Mouse (Mus musculus) ES-Bruce4 (cell line): Measurements from ENCODE around the gene Adk. TPM values are rescaled to one million over a fixed set of nuclear protein-coding genes. Genes with fewer than 3 reads are reported as not detected.

ENCODE experiments used
- H3K27ac ChIP-seq: 2 replicates; pipeline ENCODE4 v1.5.1; 2012; ENCODE audit warnings: low read length, inconsistent platforms; ENCODE audit not compliant: insufficient read depth
- H3K27me3 ChIP-seq: 2 replicates; pipeline ENCODE4 v1.6.1; 2012; ENCODE audit warnings: mild to moderate bottlenecking, low read length, inconsistent platforms; ENCODE audit not compliant: control insufficient read depth, poor library complexity, insufficient read depth, severe bottlenecking
- H3K36me3 ChIP-seq: 2 replicates; pipeline ENCODE4 v1.6.1; 2012; ENCODE audit warnings: inconsistent platforms, mild to moderate bottlenecking, low read length, moderate library complexity; ENCODE audit not compliant: control insufficient read depth, poor library complexity, insufficient read depth, severe bottlenecking
- H3K4me1 ChIP-seq: one replicate; pipeline ENCODE4 v1.8.1; 2011; ENCODE audit warnings: low read length; ENCODE audit not compliant: control insufficient read depth, insufficient read depth
- H3K4me3 ChIP-seq: 2 replicates; pipeline ENCODE4 v1.5.1; 2011; ENCODE audit warnings: low read depth, mild to moderate bottlenecking, low read length
- H3K9ac ChIP-seq: 2 replicates; pipeline ENCODE4 v1.6.1; 2012; ENCODE audit warnings: low read depth, mild to moderate bottlenecking, inconsistent platforms; ENCODE audit not compliant: poor library complexity, severe bottlenecking
- H3K9me3 ChIP-seq: replicated peaks from 2 replicates; pipeline ENCODE4 v1.6.1; 2012; ENCODE audit warnings: mild to moderate bottlenecking, low read length, inconsistent platforms; ENCODE audit not compliant: control insufficient read depth, poor library complexity, insufficient read depth, severe bottlenecking
- CTCF ChIP-seq: IDR thresholded peaks from one replicate; pipeline ENCODE4 v1.8.1; 2011; ENCODE audit warnings: low read depth, low read length
- EP300 ChIP-seq: IDR thresholded peaks from 2 replicates; pipeline ENCODE4 v1.6.1; 2011; ENCODE audit warnings: low read depth, low read length; ENCODE audit not compliant: insufficient read depth
- POLR2A ChIP-seq: IDR thresholded peaks from one replicate; pipeline ENCODE4 v1.8.1; 2011; ENCODE audit warnings: low read length; ENCODE audit not compliant: insufficient read depth
- polyA plus RNA-seq: library from polyadenylated mRNA; stranded (reverse); fragments of >200 nt; gene quantifications from 2 replicates; pipeline ENCODE4 v1.2.4, GENCODE M21; 2011; ENCODE audit warnings: low read depth; ENCODE audit not compliant: missing spikeins, insufficient read depth, insufficient read length

The Adk gene
- polyA plus RNA-seq, 1 experiment = 110 TPM

- Histone ChIP-seq H3K27ac (no peak overlapping the region), H3K4me1 (no peaks in the 10 kb centered on the region), H3K36me3 (no peaks in the 10 kb centered on the region), H3K9ac (no peak overlapping the region), H3K4me3 (no peak overlapping the region), H3K27me3 (no peaks in the 10 kb centered on the region), H3K9me3 (no peaks in the 10 kb centered on the region)
- TF ChIP-seq POLR2A = no peak
- no peak for TF ChIP-seq EP300
- TF ChIP-seq CTCF = no peak
Observed at GRCm38 (mm10) chr14:21173973-21174745, 121.8 kb downstream of the Adk start.

GRCm38 (mm10) chr14:21174804-21175203, 122.4 kb downstream of the Adk start:
- TF ChIP-seq CTCF (no peak), EP300 (no peak), POLR2A (no peak)
- no peak overlapping the region for H3K9ac ChIP-seq
- H3K4me3 ChIP-seq = no peak overlapping the region
- H3K9me3 ChIP-seq = no peaks in the 10 kb centered on the region
- H3K27me3 ChIP-seq = no peaks in the 10 kb centered on the region
- no peaks in the 10 kb centered on the region for H3K36me3 ChIP-seq
- H3K4me1 ChIP-seq = no peaks in the 10 kb centered on the region
- H3K27ac ChIP-seq = no peak overlapping the region

GRCm38 (mm10) chr14:21177781-21178180, 125.4 kb downstream of the Adk start:
- TF ChIP-seq CTCF (no peak), EP300 (no peak), POLR2A (no peak)
- Histone ChIP-seq H3K4me1 (no peaks in the 10 kb centered on the region), H3K4me3 (no peak overlapping the region), H3K36me3 (no peaks in the 10 kb centered on the region; the same call in 1 of the 2 replicates), H3K27me3 (no peaks in the 10 kb centered on the region), H3K9me3 (no peaks in the 10 kb centered on the region), H3K9ac (no peak overlapping the region), H3K27ac (no peak overlapping the region)

DNA sequence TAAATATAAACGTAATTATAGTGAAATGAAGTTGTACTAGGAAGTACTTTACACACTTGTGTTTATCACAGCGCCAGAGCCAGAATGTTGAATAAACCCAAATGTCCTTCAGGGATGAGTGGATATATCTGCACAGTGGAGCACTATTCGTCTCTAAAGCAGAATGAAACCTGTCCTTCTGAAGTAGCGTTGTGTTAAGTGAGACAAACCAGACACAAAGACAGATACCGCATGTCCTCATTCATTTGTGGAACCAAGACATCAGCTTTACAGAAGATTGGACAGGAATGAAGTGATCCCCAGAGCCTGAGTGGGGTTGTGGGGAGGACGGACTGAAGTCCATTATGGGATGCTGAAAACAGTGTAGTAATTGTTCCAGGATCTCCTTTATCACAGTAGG, 126.0 kb downstream of the Adk start:
- no peaks in the 10 kb centered on the region for H3K27me3 ChIP-seq
- H3K4me3 ChIP-seq = no peak overlapping the region
- no peaks in the 10 kb centered on the region for H3K9me3 ChIP-seq
- no peaks in the 10 kb centered on the region for H3K4me1 ChIP-seq
- peak overlapping the region; percentile 19; the same call in 1 of the 2 replicates for H3K27ac ChIP-seq
- no peaks in the 10 kb centered on the region; the same call in 1 of the 2 replicates for H3K36me3 ChIP-seq
- TF ChIP-seq EP300 = no peak
- TF ChIP-seq POLR2A = no peak
- no peak for TF ChIP-seq CTCF
- H3K9ac ChIP-seq = no peak overlapping the region

GRCm38 (mm10) chr14:21181053-21181452, 128.7 kb downstream of the Adk start:
- TF ChIP-seq EP300 = no peak
- no peak for TF ChIP-seq POLR2A

DNA sequence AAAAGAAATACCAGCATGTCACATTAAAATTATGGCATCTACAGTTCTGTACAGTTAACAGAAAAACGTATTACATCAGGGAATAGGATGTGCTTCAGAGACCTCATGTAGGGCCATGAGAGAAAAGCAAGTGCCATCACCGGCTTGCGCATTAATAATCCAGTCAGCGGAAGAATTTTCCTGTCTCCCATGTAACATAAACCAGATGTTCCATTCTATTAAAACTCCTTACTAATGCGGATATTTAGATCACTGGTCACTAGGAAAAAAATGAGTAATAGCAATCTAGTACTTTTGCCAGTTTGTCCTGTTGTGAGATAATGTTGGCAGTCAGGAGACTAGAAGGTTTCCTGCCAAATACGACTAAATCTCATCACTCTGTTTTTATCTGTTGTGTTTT, 139.6 kb downstream of the Adk start:
- no peaks in the 10 kb centered on the region for H3K4me1 ChIP-seq
- no peaks in the 10 kb centered on the region for H3K36me3 ChIP-seq
- H3K9me3 ChIP-seq = no peaks in the 10 kb centered on the region
- no peak overlapping the region for H3K9ac ChIP-seq
- H3K27me3 ChIP-seq = no peaks in the 10 kb centered on the region
- TF ChIP-seq EP300 = no peak
- no peak for TF ChIP-seq CTCF
- no peak overlapping the region for H3K27ac ChIP-seq
- no peak overlapping the region for H3K4me3 ChIP-seq

More at GRCm38 (mm10) chr14:21181053-21181452, 128.7 kb downstream of the Adk start:
- H3K4me1 ChIP-seq = no peaks in the 10 kb centered on the region
- H3K27me3 ChIP-seq = no peaks in the 10 kb centered on the region
- H3K4me3 ChIP-seq = no peak overlapping the region
- H3K36me3 ChIP-seq = no peaks in the 10 kb centered on the region; the same call in 1 of the 2 replicates
- no peaks in the 10 kb centered on the region for H3K9me3 ChIP-seq
- H3K9ac ChIP-seq = no peak overlapping the region
- no peak overlapping the region for H3K27ac ChIP-seq
